In the genomic region with DNA sequence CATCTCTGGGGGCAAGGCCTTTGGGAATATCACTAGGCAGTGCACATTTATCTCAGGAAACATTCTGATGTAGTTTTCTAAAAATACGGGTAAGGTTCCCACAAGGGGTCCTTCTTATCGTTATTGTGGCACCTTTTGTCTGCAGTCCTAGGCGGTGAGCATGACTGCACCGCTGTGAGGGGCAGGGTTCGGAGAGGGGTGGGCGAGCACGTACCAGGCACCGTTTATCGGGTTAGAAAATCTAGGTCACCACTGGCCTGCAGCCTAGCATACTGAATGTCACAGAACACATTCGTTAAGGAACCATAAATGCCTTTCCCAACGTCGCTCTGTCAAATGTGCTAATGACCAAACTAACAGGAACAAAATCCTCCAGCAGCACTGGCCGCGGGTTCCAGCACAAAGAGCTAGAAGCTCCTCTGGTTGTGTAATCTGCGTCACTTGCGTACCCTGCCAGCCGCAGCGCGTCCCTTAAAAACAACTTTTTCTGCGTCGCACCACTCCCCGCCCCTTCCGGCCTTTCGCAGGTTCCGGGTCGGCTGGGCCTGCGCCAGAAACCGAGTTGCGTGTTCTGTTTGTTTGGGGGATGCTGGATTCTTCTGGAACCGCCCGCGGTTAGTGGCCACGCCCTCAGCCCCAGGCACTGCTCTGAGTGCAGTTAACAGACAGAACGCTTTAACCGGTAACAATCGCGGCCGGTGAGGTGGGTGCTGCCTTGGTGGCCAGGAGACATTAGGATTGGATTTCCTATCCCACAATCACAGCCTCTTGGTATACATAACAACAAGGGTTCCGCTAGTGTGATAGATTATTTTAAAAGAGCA, we compare ENCODE assay signal across 8 mouse cellular contexts. TPM values are rescaled to one million over a fixed set of nuclear protein-coding genes. Genes with fewer than 3 reads are reported as not detected.
DNase-seq lines count a peak whose midpoint lies in the region; ATAC-seq and TF ChIP-seq lines count a peak whose summit lies in the region.

Gene Lrrc61 (plus strand): TSS at position 517 of the 824 bp plus-strand sequence.

- no peaks in the 10 kb centered on the region; the same call in 1 of the 2 replicates for H3K36me3 ChIP-seq in hindbrain, embryonic 16.5 days (ENCODE audit: control insufficient read depth, insufficient read depth, low read length)

- peak; percentile 97 for TF ChIP-seq POLR2A in cortical plate, adult 2 months (IDR thresholded peaks at IDR 0.05; ENCODE audit: extremely low read depth, insufficient read depth, low read length)

- H3K9me3 ChIP-seq in hindbrain, embryonic 16.5 days (ENCODE audit: control insufficient read depth, low read length), result no peaks in the 10 kb centered on the region

- H3K27ac ChIP-seq in cortical plate, adult 2 months (ENCODE audit: insufficient read depth, low read length), result peak within 1 kb of the TSS; percentile 95
- peak within 1 kb of the TSS; percentile 99 for H3K27ac ChIP-seq in gastrocnemius, adult 2 months
- peak within 1 kb of the TSS; percentile 94 for H3K27ac ChIP-seq in hindbrain, embryonic 16.5 days (ENCODE audit: low read depth, low read length)

- H3K27me3 ChIP-seq in hindbrain, embryonic 16.5 days (replicated peaks; ENCODE audit: control insufficient read depth, insufficient read depth, low read length), result no peaks in the 10 kb centered on the region

- WGBS in hindbrain, embryonic 16.5 days, result under 1% methylated on average over 39 of the region's 39 CpGs

- intact Hi-C loops in gastrocnemius, adult 2 months (cut with DNase I), result loop anchor here (2.0 to 5.0 kb wide), 2 partner anchors 38 to 157 kb away; partner anchors contain the start of genes Gm44965, Krba1 and Repin1

- H3K4me2 ChIP-seq in hindbrain, embryonic 16.5 days (ENCODE audit: low read length), result peak within 1 kb of the TSS; percentile 76

- DNase-seq in gastrocnemius, adult 2 months, result peak; percentile 100
- DNase-seq in left cerebral cortex, adult 11 months (ENCODE audit: low spot score), result peak; percentile 95
- DNase-seq in lung, postnatal 36 days, result peak; percentile 99
- peak; percentile 93 for DNase-seq in retina, embryonic 14.5 days (ENCODE audit: low spot score)
- DNase-seq in thymus, postnatal 36 days, result peak; percentile 87 to 90

- H3K9ac ChIP-seq in hindbrain, embryonic 16.5 days (ENCODE audit: low read depth, low read length), result peak within 1 kb of the TSS; percentile 82

- ATAC-seq in activated CD4-positive, CD25-positive, alpha-beta regulatory T cell, adult 4 months, result peak; percentile 96
- peak; percentile 95 for ATAC-seq in hindbrain, embryonic 16.5 days

- peak within 1 kb of the TSS; percentile 44 for H3K4me3 ChIP-seq in cortical plate, adult 2 months (ENCODE audit: insufficient read depth, low read length)
- H3K4me3 ChIP-seq in gastrocnemius, adult 2 months, result peak within 1 kb of the TSS; percentile 72
- peak within 1 kb of the TSS; percentile 62 for H3K4me3 ChIP-seq in hindbrain, embryonic 16.5 days (ENCODE audit: low read length)

- peaks cover 7% of the 10 kb centered on the region for H3K4me1 ChIP-seq in cortical plate, adult 2 months (ENCODE audit: control insufficient read depth, insufficient read depth, low read length)
- peaks cover 9% of the 10 kb centered on the region for H3K4me1 ChIP-seq in hindbrain, embryonic 16.5 days (ENCODE audit: control insufficient read depth, insufficient read depth, low read depth, low read length)

- TF ChIP-seq CTCF in cortical plate, adult 2 months (IDR thresholded peaks at IDR 0.05; ENCODE audit: extremely low read depth, insufficient read depth, low read length), result no peak
- TF ChIP-seq CTCF in gastrocnemius, adult 2 months (IDR thresholded peaks at IDR 0.05), result no peak

RNA-seq across cellular contexts. Expression of gene Lrrc61, which starts in this region (rescaled TPM):
- 10 to 100 TPM; 35.8 to 39.8 TPM for polyA plus RNA-seq in activated CD4-positive, CD25-positive, alpha-beta regulatory T cell, adult 4 months (2017; shearing (Covaris generic))
- polyA plus RNA-seq in cortical plate, adult 2 months (2012; rRNA removed), result 22.7 and 25.2 TPM in 2 replicates
- total RNA-seq in gastrocnemius, adult 2 months (2021), result 10 to 100 TPM; 17.1 to 20.2 TPM
- 20.7 and 29.5 TPM in 2 replicates for polyA plus RNA-seq in hindbrain, embryonic 16.5 days (2015; fragmentation: Nextera tagmentation; extraction: Ambion mirVana)

Comparison
In these comparisons a context has a peak if more than half of its experiments do, and no peak if none do; other contexts are left out.
1. Peak in every context shown above with its lines: DNase-seq, ATAC-seq, H3K4me3 ChIP-seq and H3K27ac ChIP-seq.